Mouse (Mus musculus): ENCODE measurements at regions not wholly inside any gene's neighbourhood (a gene's known extent, or its start where the extent isn't known, plus 50 kb on each side); places are given as distances from the start of the nearest gene placed in this dataset.

DNA sequence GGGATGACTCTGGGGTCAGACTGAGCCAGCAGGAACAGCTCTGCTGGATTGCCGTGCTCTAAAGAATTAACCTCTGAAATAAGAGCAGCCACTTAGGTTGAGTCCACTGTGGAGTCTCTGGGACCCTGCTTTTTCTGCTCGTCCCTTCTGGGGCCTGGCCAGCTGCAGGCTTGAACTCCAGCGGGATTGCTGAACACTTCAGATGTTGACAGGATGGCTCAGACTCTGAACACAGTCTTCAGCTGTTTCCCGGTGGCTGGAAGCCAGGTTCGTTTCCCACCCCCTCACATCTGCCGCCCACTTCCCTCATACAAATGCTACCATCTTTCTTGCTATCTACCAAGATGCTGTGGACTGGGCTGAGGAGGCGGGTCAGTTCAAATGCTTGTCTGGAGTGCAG, 262.5 kb downstream of the Ajap1 start:
- no peaks in the 10 kb centered on the region for H3K9me3 ChIP-seq (ENCODE audit: control insufficient read depth, low read length)
- no peak overlapping the region for H3K9ac ChIP-seq (ENCODE audit: low read length)
- H3K4me2 ChIP-seq (ENCODE audit: low read depth, low read length): no peak overlapping the region
- 9% methylated on average over 7 of the region's 7 CpGs for WGBS
- no peaks in the 10 kb centered on the region for H3K27me3 ChIP-seq (ENCODE audit: control insufficient read depth, insufficient read depth, low read depth, low read length)
- peaks cover 12% of the 10 kb centered on the region; the same call in 1 of the 2 replicates for H3K4me1 ChIP-seq (replicated peaks; ENCODE audit: control insufficient read depth, insufficient read depth, low read length)
- no peak overlapping the region for H3K27ac ChIP-seq (ENCODE audit: low read length)
- H3K4me3 ChIP-seq (ENCODE audit: low read length): no peak overlapping the region
- H3K36me3 ChIP-seq (ENCODE audit: control insufficient read depth, insufficient read depth, low read length): no peaks in the 10 kb centered on the region
- peak; percentile 53 for ATAC-seq (ENCODE audit: low read depth)

DNA sequence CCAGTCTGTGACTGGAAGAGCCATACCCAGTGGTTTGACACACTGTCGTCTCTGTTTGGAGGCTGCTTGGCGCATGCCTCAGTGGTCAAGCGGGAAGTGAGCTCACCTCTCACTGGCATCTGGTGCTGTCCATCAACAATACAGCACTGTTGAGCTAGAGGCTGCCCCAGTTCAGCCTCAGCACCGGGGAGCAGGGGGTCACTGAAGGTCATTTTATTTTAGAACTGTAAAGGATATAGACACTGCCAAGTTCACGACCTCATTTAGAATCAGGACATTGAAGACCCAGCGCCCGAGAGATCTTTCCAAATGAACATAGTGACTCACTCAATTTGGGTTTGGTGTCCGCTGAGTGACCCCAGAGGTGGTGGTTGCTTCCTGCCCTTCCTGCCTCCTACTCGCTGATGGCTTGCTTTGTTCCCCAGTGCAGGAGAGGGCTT, 265.1 kb downstream of the Ajap1 start:
- H3K4me3 ChIP-seq (ENCODE audit: low read length): no peak overlapping the region
- no peaks in the 10 kb centered on the region for H3K27me3 ChIP-seq (ENCODE audit: control insufficient read depth, insufficient read depth, low read depth, low read length)
- no peaks in the 10 kb centered on the region for H3K36me3 ChIP-seq (ENCODE audit: control insufficient read depth, insufficient read depth, low read length)
- 59% methylated on average over 9 of the region's 9 CpGs for whole genome bisulfite sequencing
- H3K4me2 ChIP-seq (ENCODE audit: low read depth, low read length): no peak overlapping the region
- no peak overlapping the region for H3K27ac ChIP-seq (ENCODE audit: low read length)
- H3K9me3 ChIP-seq (ENCODE audit: control insufficient read depth, low read length): no peaks in the 10 kb centered on the region
- peaks cover 10% of the 10 kb centered on the region; the same call in 1 of the 2 replicates for H3K4me1 ChIP-seq (replicated peaks; ENCODE audit: control insufficient read depth, insufficient read depth, low read length)
- H3K9ac ChIP-seq (ENCODE audit: low read length): no peak overlapping the region
- peak; percentile 53 for ATAC-seq (ENCODE audit: low read depth)

DNA sequence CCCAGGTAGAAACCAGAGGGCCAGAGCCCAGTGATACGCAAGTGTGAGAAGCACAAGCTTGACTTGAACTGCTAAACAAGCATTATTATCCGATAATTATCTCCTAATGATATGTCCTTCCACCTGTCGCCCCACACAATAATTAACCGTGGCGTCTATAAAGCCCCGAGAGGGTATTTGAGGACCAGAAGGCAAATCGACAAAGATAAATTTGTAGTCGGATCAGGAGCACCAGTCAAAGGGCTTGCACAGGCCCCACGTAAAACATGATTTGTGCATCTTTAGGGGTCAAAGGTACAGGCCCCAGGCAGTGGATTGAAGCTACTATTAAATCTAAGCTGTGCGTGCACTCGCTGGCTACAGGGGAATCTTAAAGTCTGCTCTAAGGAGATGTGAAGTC, 270.5 kb downstream of the Ajap1 start:
- Histone ChIP-seq H3K27me3 (ENCODE audit: control insufficient read depth, insufficient read depth, low read depth, low read length) (no peaks in the 10 kb centered on the region), H3K9me3 (ENCODE audit: control insufficient read depth, low read length) (no peaks in the 10 kb centered on the region), H3K36me3 (ENCODE audit: control insufficient read depth, insufficient read depth, low read length) (no peaks in the 10 kb centered on the region), H3K4me1 (replicated peaks; ENCODE audit: control insufficient read depth, insufficient read depth, low read length) (no peaks in the 10 kb centered on the region), H3K9ac (ENCODE audit: low read length) (no peak overlapping the region), H3K4me2 (ENCODE audit: low read depth, low read length) (no peak overlapping the region), H3K27ac (ENCODE audit: low read length) (no peak overlapping the region), H3K4me3 (ENCODE audit: low read length) (no peak overlapping the region)
- no peak for ATAC-seq (ENCODE audit: low read depth)
- 64% methylated on average over 11 of the region's 11 CpGs for WGBS

DNA sequence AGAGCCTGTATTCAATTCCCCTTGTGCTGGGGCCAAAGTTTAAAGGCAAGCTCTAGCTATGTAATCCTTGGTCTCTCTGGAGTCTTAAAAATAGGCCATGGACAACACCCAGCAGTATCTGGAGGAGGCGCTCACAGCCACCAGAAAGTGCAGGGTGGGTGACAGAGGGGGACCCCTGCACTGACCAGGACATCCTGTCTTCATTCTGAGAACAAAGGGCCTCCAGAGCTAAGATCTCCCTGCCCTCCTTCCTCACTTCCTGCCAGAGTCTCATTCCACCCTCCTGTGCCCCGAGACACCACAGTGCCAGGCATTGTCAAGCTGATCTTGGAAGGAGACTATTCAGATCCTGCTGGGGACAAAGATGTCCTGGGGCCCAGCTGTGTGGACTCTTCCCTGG, 273.8 kb downstream of the Ajap1 start:
- H3K4me1 ChIP-seq (replicated peaks; ENCODE audit: control insufficient read depth, insufficient read depth, low read length): no peaks in the 10 kb centered on the region
- peak; percentile 56; the same call in 1 of the 2 replicates for ATAC-seq (ENCODE audit: low read depth)
- no peak overlapping the region for H3K4me3 ChIP-seq (ENCODE audit: low read length)
- WGBS: 55% methylated on average over 2 of the region's 2 CpGs
- H3K4me2 ChIP-seq (ENCODE audit: low read depth, low read length): no peak overlapping the region
- no peaks in the 10 kb centered on the region for H3K36me3 ChIP-seq (ENCODE audit: control insufficient read depth, insufficient read depth, low read length)
- no peak overlapping the region for H3K9ac ChIP-seq (ENCODE audit: low read length)
- no peaks in the 10 kb centered on the region for H3K27me3 ChIP-seq (ENCODE audit: control insufficient read depth, insufficient read depth, low read depth, low read length)
- no peaks in the 10 kb centered on the region for H3K9me3 ChIP-seq (ENCODE audit: control insufficient read depth, low read length)
- no peak overlapping the region for H3K27ac ChIP-seq (ENCODE audit: low read length)

DNA sequence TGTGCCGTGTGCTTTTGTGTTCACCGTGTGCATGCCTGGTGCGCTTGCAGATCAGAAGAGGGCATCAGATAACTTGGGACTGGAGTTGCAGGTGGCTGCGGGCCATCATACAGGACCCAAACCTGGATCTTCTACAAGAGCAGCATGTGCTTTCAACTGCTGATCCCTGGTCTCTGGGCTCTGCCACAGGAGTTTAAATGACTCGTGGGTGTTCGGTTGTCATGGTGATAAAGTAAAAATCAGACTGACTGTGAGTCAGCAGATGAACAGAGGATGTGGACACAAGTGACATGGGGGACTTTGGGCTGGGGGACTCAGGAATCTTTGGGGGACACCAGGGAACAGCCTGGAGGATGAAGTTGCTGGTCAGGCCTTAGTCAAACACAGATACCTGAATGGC, 274.4 kb downstream of the Ajap1 start:
- H3K4me2 ChIP-seq (ENCODE audit: low read depth, low read length): no peak overlapping the region
- H3K36me3 ChIP-seq (ENCODE audit: control insufficient read depth, insufficient read depth, low read length): no peaks in the 10 kb centered on the region
- H3K9ac ChIP-seq (ENCODE audit: low read length): no peak overlapping the region
- H3K4me1 ChIP-seq (replicated peaks; ENCODE audit: control insufficient read depth, insufficient read depth, low read length): no peaks in the 10 kb centered on the region
- no peak overlapping the region for H3K4me3 ChIP-seq (ENCODE audit: low read length)
- H3K27me3 ChIP-seq (ENCODE audit: control insufficient read depth, insufficient read depth, low read depth, low read length): no peaks in the 10 kb centered on the region
- 70% methylated on average over 6 of the region's 6 CpGs for WGBS
- ATAC-seq (ENCODE audit: low read depth): no peak
- no peak overlapping the region for H3K27ac ChIP-seq (ENCODE audit: low read length)
- H3K9me3 ChIP-seq (ENCODE audit: control insufficient read depth, low read length): no peaks in the 10 kb centered on the region

DNA sequence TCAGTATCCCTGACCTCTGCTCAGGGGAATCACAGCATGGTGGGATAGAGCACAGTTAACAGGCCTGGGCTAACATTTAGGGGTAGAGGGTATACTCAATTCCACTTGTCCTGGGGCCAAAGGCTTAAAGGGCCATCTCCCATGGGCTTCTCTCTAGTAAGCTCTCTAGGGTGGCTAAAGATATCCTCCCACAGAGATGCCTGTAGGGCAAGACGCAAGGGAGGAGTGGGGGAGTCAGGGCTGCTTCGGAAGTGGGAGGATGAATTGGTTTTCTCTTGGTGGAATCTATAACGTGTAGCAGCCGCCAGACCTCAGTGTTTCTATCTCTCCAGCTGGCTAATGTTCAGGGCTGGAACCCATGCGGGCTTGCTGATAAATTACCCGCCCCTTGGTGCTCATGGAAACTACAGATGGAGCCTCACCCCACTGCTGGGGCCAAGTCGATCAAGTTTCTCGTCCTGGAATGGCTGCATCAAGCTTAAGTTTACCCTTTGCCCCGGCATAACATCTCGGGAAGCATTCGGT, 275.0 kb downstream of the Ajap1 start:
- ATAC-seq (ENCODE audit: low read depth): no peak

DNA sequence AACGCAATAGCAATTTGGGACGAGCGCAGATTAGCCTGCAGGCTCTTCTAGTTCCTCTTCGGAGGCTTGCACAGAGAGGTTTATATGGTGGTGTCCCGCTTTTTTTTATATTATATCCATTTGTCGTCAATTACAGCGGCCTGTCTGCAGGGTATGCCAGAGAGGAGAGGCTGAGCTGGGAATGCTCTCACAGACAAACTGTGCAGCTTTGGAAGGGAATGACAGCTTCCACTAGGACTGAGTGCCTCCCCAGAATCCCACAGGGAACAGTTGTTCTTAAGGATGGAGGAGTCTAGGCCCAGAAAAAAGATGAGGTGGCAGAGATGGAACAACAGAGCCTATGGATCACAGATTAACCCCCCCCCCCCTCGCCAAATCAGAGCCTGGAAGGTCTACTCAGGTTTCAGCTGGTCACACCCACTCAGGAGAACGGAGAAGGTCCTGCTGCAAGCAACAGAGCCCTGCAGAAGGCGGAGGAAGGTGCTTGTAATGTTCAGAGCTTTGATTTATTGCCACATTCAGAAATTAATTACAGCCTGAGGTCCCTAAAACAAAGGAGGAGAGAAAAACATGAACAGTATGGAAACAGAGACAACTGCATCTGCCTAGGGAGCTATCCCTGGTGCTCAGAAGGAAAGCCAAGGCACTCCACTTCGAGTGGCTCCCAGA, 275.7 kb downstream of the Ajap1 start:
- no peaks in the 10 kb centered on the region for H3K4me1 ChIP-seq (replicated peaks; ENCODE audit: control insufficient read depth, insufficient read depth, low read length)
- no peak for ATAC-seq (ENCODE audit: low read depth)
- WGBS: 42% methylated on average over 11 of the region's 11 CpGs

More for the DNA sequence above, 275.0 kb downstream of the Ajap1 start:
- Histone ChIP-seq H3K4me2 (ENCODE audit: low read depth, low read length) (no peak overlapping the region), H3K27me3 (ENCODE audit: control insufficient read depth, insufficient read depth, low read depth, low read length) (no peaks in the 10 kb centered on the region), H3K4me3 (ENCODE audit: low read length) (no peak overlapping the region), H3K36me3 (ENCODE audit: control insufficient read depth, insufficient read depth, low read length) (no peaks in the 10 kb centered on the region), H3K4me1 (replicated peaks; ENCODE audit: control insufficient read depth, insufficient read depth, low read length) (no peaks in the 10 kb centered on the region), H3K27ac (ENCODE audit: low read length) (no peak overlapping the region), H3K9ac (ENCODE audit: low read length) (no peak overlapping the region), H3K9me3 (ENCODE audit: control insufficient read depth, low read length) (no peaks in the 10 kb centered on the region)
- 49% methylated on average over 11 of the region's 11 CpGs for WGBS

DNA sequence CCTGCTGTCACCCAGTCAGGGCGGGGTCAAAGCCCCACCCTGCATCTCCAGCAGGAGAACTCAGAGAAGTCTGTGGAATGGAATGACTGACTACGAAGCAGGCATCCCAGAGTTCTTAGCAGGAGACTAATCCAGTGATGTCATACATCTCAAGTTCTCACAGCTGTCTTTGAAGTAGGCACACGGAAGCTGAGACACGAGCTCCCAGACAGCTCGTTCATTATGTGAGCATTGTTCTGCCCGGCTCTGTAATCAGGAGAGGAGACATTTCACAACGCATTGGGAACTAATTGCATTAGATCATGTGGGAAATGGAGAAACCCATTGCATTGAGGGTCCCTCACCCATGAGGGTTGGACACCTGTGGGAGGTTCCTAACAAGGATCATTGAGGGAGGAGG, 277.8 kb downstream of the Ajap1 start:
- Histone ChIP-seq H3K4me3 (ENCODE audit: low read length) (no peak overlapping the region), H3K9me3 (ENCODE audit: control insufficient read depth, low read length) (no peaks in the 10 kb centered on the region), H3K27me3 (ENCODE audit: control insufficient read depth, insufficient read depth, low read depth, low read length) (no peaks in the 10 kb centered on the region), H3K36me3 (ENCODE audit: control insufficient read depth, insufficient read depth, low read length) (no peaks in the 10 kb centered on the region), H3K27ac (ENCODE audit: low read length) (no peak overlapping the region), H3K4me1 (replicated peaks; ENCODE audit: control insufficient read depth, insufficient read depth, low read length) (no peaks in the 10 kb centered on the region), H3K4me2 (ENCODE audit: low read depth, low read length) (no peak overlapping the region), H3K9ac (ENCODE audit: low read length) (no peak overlapping the region)
- WGBS: 22% methylated on average over 7 of the region's 7 CpGs
- ATAC-seq (ENCODE audit: low read depth): no peak

More for the DNA sequence above, 275.7 kb downstream of the Ajap1 start:
- no peaks in the 10 kb centered on the region for H3K36me3 ChIP-seq (ENCODE audit: control insufficient read depth, insufficient read depth, low read length)
- no peak overlapping the region for H3K9ac ChIP-seq (ENCODE audit: low read length)
- H3K27ac ChIP-seq (ENCODE audit: low read length): no peak overlapping the region
- H3K4me2 ChIP-seq (ENCODE audit: low read depth, low read length): no peak overlapping the region
- H3K27me3 ChIP-seq (ENCODE audit: control insufficient read depth, insufficient read depth, low read depth, low read length): no peaks in the 10 kb centered on the region
- no peaks in the 10 kb centered on the region for H3K9me3 ChIP-seq (ENCODE audit: control insufficient read depth, low read length)
- no peak overlapping the region for H3K4me3 ChIP-seq (ENCODE audit: low read length)

DNA sequence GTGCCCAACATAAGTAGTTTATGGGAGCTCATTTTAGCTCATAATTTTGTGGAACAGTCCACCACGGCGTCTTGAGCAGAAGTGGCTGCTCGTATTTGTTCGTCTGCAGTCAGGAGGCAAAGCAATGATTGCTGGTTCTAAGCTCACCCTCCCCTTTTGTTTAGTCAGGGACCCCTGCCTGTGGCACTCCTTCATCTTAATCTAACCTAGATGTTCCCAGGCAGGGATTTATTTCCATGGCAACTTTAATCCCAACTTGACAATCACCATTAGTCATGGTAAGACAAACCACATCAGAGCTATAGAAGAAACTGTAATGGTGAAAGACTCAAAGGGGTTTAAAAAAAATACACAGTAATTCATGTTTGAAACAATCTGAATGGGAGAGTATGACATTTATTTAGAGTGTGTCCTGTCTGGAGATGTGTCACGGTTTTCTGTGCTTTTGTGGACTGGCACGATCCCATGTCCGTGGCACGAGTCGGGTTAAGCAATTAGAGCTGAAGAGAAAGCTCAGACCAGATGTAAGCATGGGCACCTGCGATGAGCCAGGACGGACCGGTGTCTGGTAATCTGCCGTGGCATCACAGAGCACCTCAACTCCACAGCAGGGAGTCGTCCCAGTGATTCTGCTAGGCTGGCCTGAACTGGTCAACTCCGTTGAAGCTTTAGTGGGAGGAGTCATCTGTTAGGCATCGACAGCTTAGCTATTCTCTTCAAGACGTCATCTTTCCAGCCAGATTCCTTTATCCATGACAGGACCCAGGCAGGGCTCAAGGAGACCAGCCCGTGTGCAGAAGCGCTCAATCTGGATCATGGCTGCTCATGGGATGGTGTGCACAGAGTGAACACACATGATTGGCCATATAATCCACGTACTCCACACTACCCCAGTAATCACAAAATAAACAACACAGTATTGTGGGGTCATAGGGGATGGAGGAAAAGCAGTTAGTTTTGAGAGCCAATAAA, 281.5 kb downstream of the Ajap1 start:
- no peak overlapping the region for H3K4me2 ChIP-seq (ENCODE audit: low read depth, low read length)
- H3K9ac ChIP-seq (ENCODE audit: low read length): no peak overlapping the region
- H3K27me3 ChIP-seq (ENCODE audit: control insufficient read depth, insufficient read depth, low read depth, low read length): no peaks in the 10 kb centered on the region
- H3K36me3 ChIP-seq (ENCODE audit: control insufficient read depth, insufficient read depth, low read length): no peaks in the 10 kb centered on the region
- no peaks in the 10 kb centered on the region for H3K4me1 ChIP-seq (replicated peaks; ENCODE audit: control insufficient read depth, insufficient read depth, low read length)
- H3K27ac ChIP-seq (ENCODE audit: low read length): no peak overlapping the region
- WGBS: 70% methylated on average over 20 of the region's 20 CpGs
- H3K9me3 ChIP-seq (ENCODE audit: control insufficient read depth, low read length): peaks cover 4% of the 10 kb centered on the region; the same call in 1 of the 2 replicates
- no peak for ATAC-seq (ENCODE audit: low read depth)
- H3K4me3 ChIP-seq (ENCODE audit: low read length): no peak overlapping the region
